Mouse (Mus musculus): Measurements from ENCODE around the gene Pnpla7. TPM values are rescaled to one million over a fixed set of nuclear protein-coding genes. Genes with fewer than 3 reads are reported as not detected.
A peak's percentile ranks its signal among the peaks of the same experiment; 100 is the strongest.

The Pnpla7 gene
- total RNA-seq, 2 experiments from 2014 or later: 22.0 to 22.2 TPM

DNA sequence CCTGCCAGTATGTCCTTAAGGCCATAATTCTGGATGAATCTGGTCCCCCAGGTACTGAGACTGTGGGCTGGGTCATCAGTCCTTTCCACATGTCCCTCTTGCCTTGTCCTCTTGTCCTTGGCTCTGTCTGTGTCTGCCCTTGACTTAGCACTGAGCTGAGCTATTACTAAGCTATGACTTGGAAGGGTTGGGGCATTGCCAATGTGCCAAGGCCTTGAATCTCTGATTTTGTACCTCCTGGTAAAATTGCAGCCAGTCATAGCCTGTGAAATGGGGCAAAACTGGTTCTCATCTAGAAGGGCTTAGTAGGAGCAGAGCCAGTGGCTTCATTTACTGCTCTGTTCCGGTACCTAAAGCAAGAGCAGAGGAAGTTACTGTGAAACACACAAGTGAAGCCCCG lies 20.6 kb downstream of the Pnpla7 start:
- Histone ChIP-seq H3K4me3 (no peak overlapping the region), H3K27ac (no peak overlapping the region)
- no peak for DNase-seq (ENCODE audit: extremely low spot score in 1 of 2, low spot score in 2 of 2)
- no peak for TF ChIP-seq CTCF (IDR thresholded peaks at IDR 0.05)
- intact Hi-C loops (cut with DNase I): no loop called here

DNA sequence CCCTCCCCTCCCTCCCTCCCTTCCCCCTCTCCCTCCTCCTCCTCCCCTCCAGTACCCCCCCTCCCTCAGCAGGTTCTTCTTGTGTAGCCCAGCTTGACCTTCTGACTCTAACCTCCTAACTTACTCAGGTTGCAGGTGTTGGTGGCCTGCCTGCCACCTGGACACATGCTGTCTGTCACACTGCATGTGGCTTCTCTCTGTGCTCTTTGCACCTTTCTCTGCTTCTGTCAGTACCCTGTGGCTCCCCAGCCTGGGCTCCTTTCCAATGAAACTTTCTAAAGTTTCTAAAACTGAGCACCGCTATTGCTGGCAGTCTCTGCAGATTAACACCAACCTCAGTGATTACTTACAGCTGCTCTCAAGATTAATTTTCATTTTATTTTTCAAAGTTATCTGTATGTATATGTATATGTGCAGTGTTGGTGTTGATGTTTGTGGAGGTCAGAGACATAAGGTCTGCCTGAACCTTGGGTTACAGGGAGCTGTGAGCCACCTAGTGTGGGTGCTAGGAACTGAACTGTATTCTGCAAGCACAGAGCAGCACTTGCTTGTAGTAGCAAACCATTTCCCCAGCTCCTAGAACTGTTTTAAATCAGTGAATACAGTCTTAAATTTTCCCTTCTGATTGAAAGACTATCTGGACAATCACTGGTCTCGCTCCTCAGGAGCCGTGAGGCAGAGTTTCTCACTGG lies 24.9 kb downstream of the Pnpla7 start:
- peak; percentile 63 for TF ChIP-seq CTCF (IDR thresholded peaks at IDR 0.05)
- intact Hi-C loops (cut with DNase I): no loop called here
- DNase-seq (ENCODE audit: extremely low spot score in 1 of 2, low spot score in 2 of 2): no peak
- Histone ChIP-seq H3K27ac (no peak overlapping the region), H3K4me3 (no peak overlapping the region)

GRCm38 (mm10) chr2:25003946-25004786 lies 28.3 kb downstream of the Pnpla7 start:
- intact Hi-C loops (cut with DNase I): no loop called here
- no peak for DNase-seq (ENCODE audit: extremely low spot score in 1 of 2, low spot score in 2 of 2)
- H3K4me3 ChIP-seq: no peak overlapping the region
- TF ChIP-seq CTCF (IDR thresholded peaks at IDR 0.05): no peak
- H3K27ac ChIP-seq: no peak overlapping the region

GRCm38 (mm10) chr2:25006767-25007166 lies 30.9 kb downstream of the Pnpla7 start:
- DNase-seq (ENCODE audit: extremely low spot score in 1 of 2, low spot score in 2 of 2): no peak
- TF ChIP-seq CTCF (IDR thresholded peaks at IDR 0.05): no peak
- H3K4me3 ChIP-seq: no peak overlapping the region
- no peak overlapping the region for H3K27ac ChIP-seq
- intact Hi-C loops (cut with DNase I): no loop called here

DNA sequence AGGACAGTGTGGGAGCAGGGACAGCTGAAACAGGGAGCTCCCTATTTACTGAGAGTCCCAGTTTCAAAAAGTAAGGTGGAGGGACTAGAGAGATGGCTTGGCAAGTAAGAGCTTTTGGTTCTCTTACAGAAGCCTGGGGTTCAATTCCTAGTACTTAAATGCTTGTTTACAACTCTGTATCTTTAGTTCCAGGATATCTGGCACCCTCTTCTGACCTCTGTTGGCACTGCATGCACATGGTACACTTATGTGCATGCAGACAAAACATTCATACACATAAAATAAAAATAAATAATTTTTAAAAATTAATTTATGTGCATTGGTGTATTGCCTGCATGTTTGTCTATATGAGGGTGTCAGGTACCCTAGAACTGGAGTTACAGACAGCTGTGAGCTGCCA lies 32.4 kb downstream of the Pnpla7 start:
- no peak overlapping the region for H3K4me3 ChIP-seq
- no peak overlapping the region for H3K27ac ChIP-seq
- TF ChIP-seq CTCF (IDR thresholded peaks at IDR 0.05): no peak; the same call in 1 of the 2 replicates
- intact Hi-C loops (cut with DNase I): no loop called here
- DNase-seq (ENCODE audit: extremely low spot score in 1 of 2, low spot score in 2 of 2): no peak

GRCm38 (mm10) chr2:25022678-25023077 lies 46.8 kb downstream of the Pnpla7 start:
- no peak for DNase-seq (ENCODE audit: extremely low spot score in 1 of 2, low spot score in 2 of 2)
- no peak overlapping the region for H3K4me3 ChIP-seq
- no peak overlapping the region for H3K27ac ChIP-seq
- peak; percentile 24; the same call in 1 of the 2 replicates for TF ChIP-seq CTCF (IDR thresholded peaks at IDR 0.05)
- intact Hi-C loops (cut with DNase I): no loop called here

GRCm38 (mm10) chr2:25025109-25025508 lies 49.3 kb downstream of the Pnpla7 start:
- H3K27ac ChIP-seq: no peak overlapping the region
- no peak for TF ChIP-seq CTCF (IDR thresholded peaks at IDR 0.05)

GRCm38 (mm10) chr2:25034994-25035393 lies 59.2 kb downstream of the Pnpla7 start:
- no peak overlapping the region for H3K4me3 ChIP-seq
- intact Hi-C loops (cut with DNase I): no loop called here
- no peak for TF ChIP-seq CTCF (IDR thresholded peaks at IDR 0.05)
- no peak overlapping the region for H3K27ac ChIP-seq
- DNase-seq (ENCODE audit: extremely low spot score in 1 of 2, low spot score in 2 of 2): no peak

More at GRCm38 (mm10) chr2:25025109-25025508, 49.3 kb downstream of the Pnpla7 start:
- intact Hi-C loops (cut with DNase I): no loop called here
- no peak overlapping the region for H3K4me3 ChIP-seq
- no peak for DNase-seq (ENCODE audit: extremely low spot score in 1 of 2, low spot score in 2 of 2)

DNA sequence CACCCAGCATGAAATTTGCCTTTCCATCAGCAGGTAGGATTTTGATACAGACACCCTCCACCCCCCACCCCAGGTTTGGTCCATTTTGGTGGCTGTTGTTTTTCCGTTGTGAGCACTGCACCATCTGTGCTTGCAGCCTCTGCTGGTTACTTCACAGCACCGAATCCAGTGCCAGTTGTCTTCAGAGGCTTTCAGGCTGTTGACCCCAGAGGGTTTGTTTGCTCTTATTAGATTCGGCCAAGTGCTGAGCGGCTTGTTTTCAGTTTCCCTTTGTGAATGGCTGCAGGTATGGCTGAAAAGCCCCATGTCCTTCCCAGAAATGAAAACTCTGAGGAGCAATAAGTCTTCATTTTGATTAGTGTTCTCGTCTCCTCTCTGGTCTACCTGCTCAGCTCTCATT lies 64.3 kb downstream of the Pnpla7 start:
- no peak overlapping the region for H3K4me3 ChIP-seq
- intact Hi-C loops (cut with DNase I): no loop called here
- H3K27ac ChIP-seq: no peak overlapping the region
- no peak for TF ChIP-seq CTCF (IDR thresholded peaks at IDR 0.05)
- no peak for DNase-seq (ENCODE audit: extremely low spot score in 1 of 2, low spot score in 2 of 2)

DNA sequence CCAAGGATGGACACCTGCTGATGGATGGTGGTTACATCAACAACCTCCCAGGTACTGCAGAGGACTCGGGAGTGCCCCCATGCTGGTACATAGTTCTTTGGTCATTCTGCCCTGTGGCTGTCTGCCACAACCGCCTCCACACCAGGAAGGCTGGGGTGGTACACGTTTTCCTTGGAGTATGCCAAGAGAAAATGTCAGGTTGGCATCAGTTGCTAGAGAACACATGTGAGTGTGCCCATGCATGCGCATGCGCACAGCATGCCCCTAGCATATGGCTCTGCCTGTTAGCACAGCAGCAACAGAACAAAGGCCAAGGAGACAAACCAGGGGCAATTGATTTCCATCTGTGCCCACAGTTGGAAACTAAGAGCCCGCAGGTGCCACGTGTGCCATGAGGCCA lies 75.1 kb downstream of the Pnpla7 start:
- H3K4me3 ChIP-seq: no peak overlapping the region
- H3K27ac ChIP-seq: no peak overlapping the region
- intact Hi-C loops (cut with DNase I): loop anchor here (5.0 kb wide), 1 partner anchor 74 kb away; the partner anchor contains the start of genes Mrpl41 and Pnpla7
- peak; percentile 35 to 53 for DNase-seq (ENCODE audit: extremely low spot score in 1 of 2, low spot score in 2 of 2)
- no peak for TF ChIP-seq CTCF (IDR thresholded peaks at IDR 0.05)

DNA sequence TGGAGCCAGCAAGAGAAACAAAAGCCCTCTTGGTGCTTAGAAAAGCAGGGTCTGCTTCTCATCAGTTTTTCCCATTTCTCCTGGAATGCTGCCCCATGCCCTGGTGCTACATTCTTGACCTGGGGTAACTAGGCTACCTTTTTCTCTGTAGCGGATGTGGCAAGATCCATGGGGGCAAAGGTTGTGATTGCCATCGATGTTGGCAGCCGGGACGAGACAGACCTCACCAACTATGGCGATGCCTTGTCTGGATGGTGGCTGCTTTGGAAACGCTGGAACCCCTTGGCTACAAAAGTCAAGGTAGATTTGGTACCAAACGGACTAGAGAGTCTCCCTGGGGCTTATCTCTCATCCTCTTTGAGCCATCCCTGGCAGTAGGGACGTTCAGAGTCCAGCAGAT lies 75.6 kb downstream of the Pnpla7 start:
- intact Hi-C loops (cut with DNase I): loop anchor here (5.0 kb wide), 1 partner anchor 74 kb away; the partner anchor contains the start of genes Mrpl41 and Pnpla7
- Histone ChIP-seq H3K4me3 (no peak overlapping the region), H3K27ac (peak overlapping the region; percentile 9; the same call in 1 of the 2 replicates)
- no peak for DNase-seq (ENCODE audit: extremely low spot score in 1 of 2, low spot score in 2 of 2)
- TF ChIP-seq CTCF (IDR thresholded peaks at IDR 0.05): no peak

- intact Hi-C loops (cut with DNase I): loop anchor here (5.0 kb wide), 1 partner anchor 76 kb away; the partner anchor contains the start of genes Mrpl41 and Pnpla7
These were observed 77.3 kb downstream of the Pnpla7 start for GRCm38 (mm10) chr2:25053101-25053500.

More at GRCm38 (mm10) chr2:25053101-25053500, 77.3 kb downstream of the Pnpla7 start:
- TF ChIP-seq CTCF (IDR thresholded peaks at IDR 0.05): no peak
- Histone ChIP-seq H3K4me3 (no peak overlapping the region), H3K27ac (no peak overlapping the region)
- no peak for DNase-seq (ENCODE audit: extremely low spot score in 1 of 2, low spot score in 2 of 2)

All from left cerebral cortex, adult 2 months (tissue).